Mouse (Mus musculus) stomach, postnatal 0 days (tissue): ENCODE measurements around the gene Tet3.

Source experiments
- CTCF ChIP-seq: IDR thresholded peaks from 2 replicates; pipeline ENCODE4 v1.5.1; 2016; ENCODE audit warnings: antibody characterized with exemption, low read depth, mild to moderate bottlenecking, moderate library complexity
- EP300 ChIP-seq: optimal IDR thresholded peaks from 2 replicates; pipeline ENCODE3; 2016; ENCODE audit warnings: antibody characterized with exemption

- no peak for TF ChIP-seq CTCF
- TF ChIP-seq EP300, result no peak
Observed at GRCm38 (mm10) chr6:83442639-83443038, 16.2 kb downstream of the Tet3 start.
